Mouse (Mus musculus): Measurements from ENCODE around the gene Hrh1.

DNA sequence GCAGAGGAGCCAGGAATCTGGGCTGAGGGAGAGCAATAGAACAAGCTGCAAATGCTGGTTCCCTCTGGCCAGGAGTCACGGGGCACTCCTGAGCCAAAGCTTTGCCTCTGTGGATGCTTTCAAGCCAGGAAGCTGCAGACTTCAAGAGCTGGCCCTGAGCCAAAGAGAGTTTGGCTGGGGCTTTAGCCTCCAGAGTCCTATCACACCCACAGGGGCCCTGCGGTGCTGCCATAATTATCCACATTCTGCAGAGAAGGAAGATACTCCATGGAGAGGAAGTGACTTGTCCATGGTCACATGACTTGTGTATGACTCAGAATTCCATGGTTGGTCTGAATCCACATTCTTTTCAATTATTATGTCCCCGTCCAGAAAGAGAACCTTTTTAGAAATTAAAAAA, 39.6 kb upstream of the Hrh1 start:
- TF ChIP-seq EP300 (IDR thresholded peaks at IDR 0.05), result no peak
- TF ChIP-seq CTCF (IDR thresholded peaks at IDR 0.05), result no peak

Measured in lung, postnatal 0 days (tissue).